Mouse (Mus musculus): ENCODE data around the gene Il15ra. TPM values are rescaled to one million over a fixed set of nuclear protein-coding genes. Genes with fewer than 3 reads are reported as not detected.

The Il15ra gene
- total RNA-seq, 2 experiments from 2014 or later = 15.6 to 20.0 TPM

- DNase-seq = peak; percentile 86
These were observed 73.2 kb downstream of the Il15ra start for GRCm38 (mm10) chr2:11778087-11778823.

Other genes starting within 250 kb of the Il15ra start
- 10 to 100 TPM; 11.8 to 12.7 TPM for gene Pfkfb3, start 151.2 kb upstream of the Il15ra start, total RNA-seq (2021)
- gene Rbm17, start 101.1 kb upstream of the Il15ra start, total RNA-seq (2021) = 10 to 100 TPM; 83.4 to 93.1 TPM
- not detected for gene Gm17490, start 79.0 kb upstream of the Il15ra start, total RNA-seq (2021)
- gene Il2ra, start 62.5 kb upstream of the Il15ra start, total RNA-seq (2021) = not detected
- 10 to 100 TPM; 69.1 to 69.5 TPM for gene Fbh1, start 72.3 kb downstream of the Il15ra start, total RNA-seq (2021)
- gene Ankrd16, start 72.6 kb downstream of the Il15ra start, total RNA-seq (2021) = 10 to 100 TPM; 31.0 to 35.5 TPM

Measured in heart, postnatal 4 days (tissue).